Mouse (Mus musculus) embryonic fibroblast, embryonic 13.5 days (primary cell): ENCODE data around the gene Nr2f1. TPM values are rescaled to one million over a fixed set of nuclear protein-coding genes. Genes with fewer than 3 reads are reported as not detected.

Experiments used
- H3K27ac ChIP-seq: 2 replicates; pipeline ENCODE4 v1.5.1; 2012; ENCODE audit warnings: low read length, control low read depth, inconsistent platforms; ENCODE audit not compliant: insufficient read depth
- H3K4me1 ChIP-seq: 2 replicates; pipeline ENCODE4 v1.6.1; 2011; ENCODE audit warnings: low read length; ENCODE audit not compliant: control insufficient read depth, insufficient read depth
- H3K4me3 ChIP-seq: 2 replicates; pipeline ENCODE4 v1.5.1; 2011; ENCODE audit warnings: mild to moderate bottlenecking, control low read depth, low read length; ENCODE audit not compliant: insufficient read depth
- CTCF ChIP-seq: IDR thresholded peaks from 2 replicates; pipeline ENCODE4 v1.5.1; 2011; ENCODE audit warnings: mild to moderate bottlenecking, control low read depth, low read length, moderate library complexity, borderline replicate concordance; ENCODE audit not compliant: insufficient read depth
- POLR2A ChIP-seq: IDR thresholded peaks from 2 replicates; pipeline ENCODE4 v1.6.1; 2011; ENCODE audit warnings: low read depth, mild to moderate bottlenecking, control low read depth, low read length, moderate library complexity
- polyA plus RNA-seq: library from polyadenylated mRNA; stranded (reverse); fragments of >200 nt; gene quantifications from 2 replicates; pipeline ENCODE4 v1.2.4, GENCODE M21; 2011; ENCODE audit warnings: low read depth; ENCODE audit not compliant: missing spikeins, insufficient read length

The Nr2f1 gene
- polyA plus RNA-seq, 1 experiment = 17.4 TPM

- Histone ChIP-seq H3K4me3 (peak overlapping the region; percentile 5), H3K27ac (no peak overlapping the region), H3K4me1 (no peaks in the 10 kb centered on the region)
- TF ChIP-seq CTCF (no peak), POLR2A (no peak)
These were observed 18.3 kb downstream of the Nr2f1 start for GRCm38 (mm10) chr13:78181071-78181929.

DNA sequence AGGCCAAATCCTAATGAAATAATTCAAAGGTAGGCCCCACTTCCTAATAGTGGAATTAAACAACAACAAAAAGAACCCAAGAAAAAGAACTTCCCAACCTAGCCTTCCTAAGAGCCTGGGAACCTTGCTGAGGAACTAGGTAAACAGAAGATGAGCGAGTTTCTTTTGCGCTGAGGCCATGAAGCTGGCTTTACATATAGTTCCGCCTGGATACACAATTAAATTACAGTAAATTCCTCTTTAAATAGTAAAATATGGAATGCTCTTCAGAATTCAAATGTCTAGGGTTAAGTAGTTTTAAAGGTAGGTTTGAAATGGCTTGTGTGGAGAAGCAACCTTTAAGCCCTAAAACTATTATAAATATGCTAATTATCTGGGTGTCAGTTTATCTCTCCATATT is 19.3 kb downstream of the Nr2f1 start:
- Histone ChIP-seq H3K4me1 (no peaks in the 10 kb centered on the region), H3K4me3 (no peak overlapping the region), H3K27ac (no peak overlapping the region)
- no peak for TF ChIP-seq POLR2A
- TF ChIP-seq CTCF = no peak

- Histone ChIP-seq H3K4me1 (no peaks in the 10 kb centered on the region), H3K27ac (no peak overlapping the region), H3K4me3 (no peak overlapping the region)
These were observed 20.1 kb downstream of the Nr2f1 start for GRCm38 (mm10) chr13:78179312-78180097.

DNA sequence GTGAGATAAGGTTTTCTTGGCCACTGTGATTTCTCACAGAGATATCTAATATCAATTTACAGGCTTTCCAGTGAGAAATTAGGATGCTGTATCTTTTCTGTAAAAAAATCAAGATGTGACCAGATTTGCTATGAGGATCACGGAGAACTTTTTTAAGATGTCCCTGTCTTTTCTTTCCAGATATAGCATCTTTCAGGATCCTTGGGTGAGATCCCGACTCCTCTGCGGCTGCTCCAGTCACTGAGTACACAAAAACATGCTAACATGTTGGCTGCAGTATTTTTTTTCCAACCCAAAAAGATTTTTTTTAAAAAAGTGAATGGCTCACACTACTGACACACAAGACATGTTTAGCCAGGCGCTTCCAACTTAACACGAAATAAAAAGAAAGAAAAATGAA is 20.8 kb downstream of the Nr2f1 start:
- TF ChIP-seq POLR2A (no peak), CTCF (no peak)
- H3K27ac ChIP-seq = no peak overlapping the region
- H3K4me1 ChIP-seq = no peaks in the 10 kb centered on the region
- no peak overlapping the region for H3K4me3 ChIP-seq

More at GRCm38 (mm10) chr13:78179312-78180097, 20.1 kb downstream of the Nr2f1 start:
- TF ChIP-seq CTCF = no peak
- no peak for TF ChIP-seq POLR2A

DNA sequence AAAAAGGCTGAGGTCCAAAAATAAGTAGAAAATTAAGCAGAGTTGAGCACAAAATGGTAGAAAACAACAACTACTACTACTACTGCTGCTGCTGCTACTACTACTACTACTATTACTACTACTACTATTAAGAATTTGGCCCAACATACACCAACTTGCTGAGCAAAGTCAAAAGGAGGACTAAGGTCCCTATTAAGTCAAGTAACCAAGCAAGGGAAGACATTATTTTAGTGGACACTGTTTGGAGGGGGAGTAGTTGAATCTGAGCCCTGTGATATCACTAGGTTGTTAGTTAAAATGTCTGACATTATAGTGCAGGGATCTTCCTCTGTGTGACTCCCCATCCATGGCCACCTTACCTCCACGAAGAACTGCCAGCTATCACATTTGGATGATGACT is 21.5 kb downstream of the Nr2f1 start:
- Histone ChIP-seq H3K4me3 (no peak overlapping the region), H3K27ac (no peak overlapping the region), H3K4me1 (no peaks in the 10 kb centered on the region)
- no peak for TF ChIP-seq POLR2A
- no peak for TF ChIP-seq CTCF

DNA sequence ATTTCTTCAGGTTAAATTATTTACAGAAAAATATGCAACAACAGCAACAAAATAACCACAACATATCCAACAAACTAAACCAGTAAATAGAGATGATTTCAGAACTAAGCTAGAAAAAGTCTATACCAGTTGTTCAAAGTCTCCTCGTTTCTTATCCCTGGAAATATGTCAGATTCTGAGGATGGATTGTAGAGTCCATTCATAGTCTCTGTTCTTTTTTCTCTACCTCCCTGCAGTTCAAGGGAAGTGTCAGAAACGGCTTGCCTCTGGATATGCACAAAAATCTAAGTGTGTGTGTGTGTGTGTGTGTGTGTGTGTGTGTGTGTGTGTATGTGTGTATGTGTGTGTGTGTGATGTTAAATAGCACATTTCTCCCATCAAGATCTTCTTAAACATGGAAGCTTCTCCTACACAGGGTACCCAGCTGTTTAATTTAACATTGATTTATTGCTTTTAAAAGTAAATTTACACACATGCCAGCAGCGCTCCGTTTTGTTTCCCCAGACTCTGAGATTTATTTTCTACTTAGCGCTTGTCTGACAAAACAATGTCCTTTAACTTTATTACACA is 22.1 kb downstream of the Nr2f1 start:
- TF ChIP-seq CTCF (no peak), POLR2A (no peak)
- H3K4me3 ChIP-seq = no peak overlapping the region
- no peaks in the 10 kb centered on the region for H3K4me1 ChIP-seq
- H3K27ac ChIP-seq = no peak overlapping the region

GRCm38 (mm10) chr13:78175821-78176380 is 23.7 kb downstream of the Nr2f1 start:
- H3K4me1 ChIP-seq = no peaks in the 10 kb centered on the region
- H3K4me3 ChIP-seq = no peak overlapping the region
- TF ChIP-seq CTCF (no peak), POLR2A (no peak)
- no peak overlapping the region for H3K27ac ChIP-seq

GRCm38 (mm10) chr13:78174891-78175290 is 24.7 kb downstream of the Nr2f1 start:
- TF ChIP-seq POLR2A = no peak
- no peak for TF ChIP-seq CTCF
- H3K27ac ChIP-seq = no peak overlapping the region
- H3K4me1 ChIP-seq = no peaks in the 10 kb centered on the region
- H3K4me3 ChIP-seq = no peak overlapping the region

DNA sequence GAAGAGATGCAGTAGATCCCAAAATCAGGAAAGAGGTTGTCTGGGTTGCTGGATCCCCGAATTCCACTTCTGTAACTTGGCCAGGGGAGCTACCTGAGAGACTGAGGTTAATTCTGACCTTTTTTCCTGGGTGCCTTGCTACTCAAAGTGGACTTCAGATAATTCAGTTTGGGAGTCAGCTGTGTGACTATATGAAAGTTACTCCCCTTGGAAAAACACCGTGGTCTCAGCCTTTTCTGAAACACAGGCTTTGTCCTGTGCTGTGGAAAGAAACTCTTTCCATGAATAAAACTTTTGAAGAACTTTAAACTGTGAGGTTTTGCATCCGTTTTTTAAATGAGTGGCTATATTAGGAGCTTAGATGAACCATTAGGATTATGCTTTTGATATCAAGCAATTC is 25.4 kb downstream of the Nr2f1 start:
- no peak overlapping the region for H3K4me3 ChIP-seq
- no peak overlapping the region for H3K27ac ChIP-seq
- TF ChIP-seq CTCF = no peak
- no peak for TF ChIP-seq POLR2A
- H3K4me1 ChIP-seq = no peaks in the 10 kb centered on the region

DNA sequence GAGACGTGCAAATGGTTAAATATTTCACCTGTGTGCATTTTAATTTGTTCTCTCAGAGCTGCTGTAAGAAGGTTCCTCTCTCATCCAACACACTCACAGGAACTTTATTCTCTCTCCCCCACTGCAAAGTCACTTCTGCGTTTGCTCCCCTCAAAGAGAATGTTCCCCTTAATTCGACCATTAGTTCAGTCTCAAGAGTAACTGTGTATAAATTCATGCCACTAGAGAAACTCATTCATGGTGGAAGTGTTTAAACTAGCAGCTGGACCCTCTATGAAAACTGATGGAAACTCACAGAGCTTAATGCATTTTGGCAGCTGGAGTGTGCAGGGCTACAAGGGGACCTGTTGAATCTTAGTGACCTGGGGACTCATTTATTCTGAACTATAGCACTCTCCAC is 26.7 kb downstream of the Nr2f1 start:
- TF ChIP-seq POLR2A = no peak
- TF ChIP-seq CTCF = no peak
- Histone ChIP-seq H3K27ac (no peak overlapping the region), H3K4me3 (no peak overlapping the region), H3K4me1 (no peaks in the 10 kb centered on the region)
